Mouse (Mus musculus) liver, embryonic 18 days (tissue): ENCODE data around the gene Rsph4a. TPM values are rescaled to one million over a fixed set of nuclear protein-coding genes. Genes with fewer than 3 reads are reported as not detected.

Experiments
- polyA plus RNA-seq: library from polyadenylated mRNA; depleted of rRNA; stranded (reverse); fragments of >200 nt; gene quantifications from 2 replicates; pipeline ENCODE4 v1.2.3, GENCODE M21; 2012; rRNA removed

The Rsph4a gene
- polyA plus RNA-seq: 0.15 and 0.20 TPM in 2 replicates

GRCm38 (mm10) chr10:33904530-33905481 lies at the start of gene Rsph4a:
Rsph4a (plus strand) TSS chr10:33905111.

DNA sequence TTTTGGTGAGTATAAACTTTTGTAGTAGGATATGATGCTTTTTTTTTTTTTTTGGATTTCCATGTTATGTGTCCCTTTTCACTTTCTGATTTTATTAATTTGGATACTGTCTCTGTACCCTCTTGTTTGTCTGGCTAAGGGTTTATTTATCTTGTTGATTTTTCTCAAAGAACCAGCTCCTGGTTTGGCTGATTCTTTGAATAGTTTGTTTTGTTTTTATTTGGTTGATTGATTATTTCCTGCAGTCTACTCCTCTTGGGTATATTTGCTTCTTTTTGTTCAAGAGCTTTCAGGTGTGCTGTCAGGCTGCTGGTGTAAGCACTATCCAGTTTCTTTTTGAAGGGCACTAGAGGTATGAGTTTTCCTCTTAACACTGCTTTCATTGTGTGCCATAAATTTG lies 47.5 kb upstream of the Rsph4a start, which contains the start of gene Sult3a1:
Gene Sult3a1, plus strand, starts transcription at position 301 of the 400 bp plus-strand sequence.

DNA sequence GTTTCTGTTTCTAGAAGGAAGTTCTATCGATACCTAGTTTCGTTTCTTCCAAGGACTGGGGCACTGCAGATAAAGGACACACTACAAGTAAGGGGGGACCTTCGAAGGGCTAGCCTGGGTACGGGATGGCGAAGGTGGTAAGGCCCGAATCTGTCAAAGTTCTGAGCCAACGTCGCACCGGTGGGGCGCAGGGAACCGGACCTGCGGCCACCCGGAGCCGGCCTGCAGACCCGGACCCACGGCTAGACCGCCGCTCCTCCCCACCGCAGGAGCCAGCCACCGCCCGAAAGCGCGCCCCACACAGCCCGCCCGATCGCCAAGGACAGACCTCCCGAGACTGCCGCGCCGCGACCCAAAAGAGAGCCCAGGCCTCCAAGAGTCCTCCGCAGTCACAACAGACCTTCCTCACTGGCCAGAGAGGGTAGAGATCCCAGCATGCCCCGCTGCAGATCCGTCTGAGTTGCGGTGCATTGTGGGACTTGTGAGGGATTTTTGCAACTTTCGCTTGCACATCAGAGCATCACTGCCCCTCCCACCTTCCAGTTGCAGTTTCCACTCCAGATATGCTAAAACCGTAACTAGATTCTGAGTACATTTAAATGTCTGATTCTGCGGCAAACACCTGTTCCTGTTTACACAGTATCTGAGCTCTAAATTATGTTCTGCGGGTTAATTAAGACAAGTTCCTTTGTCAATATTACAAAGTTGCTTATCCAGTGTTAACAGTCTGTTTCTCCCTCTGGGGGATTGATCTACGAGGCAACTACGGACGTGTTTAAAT lies 46.1 kb downstream of the Rsph4a start, which contains the start of gene Zup1:
Gene Zup1, minus strand, starts transcription at position 467 of the 781 bp plus-strand sequence.

Other genes with a start within 250 kb of the Rsph4a start
- gene Sult3a2, start 118.4 kb upstream of the Rsph4a start, polyA plus RNA-seq: not detected in 2 replicates
- 1.2 and 1.9 TPM in 2 replicates for gene Sult3a1, start 47.4 kb upstream of the Rsph4a start, polyA plus RNA-seq
- gene Zup1, start 46.2 kb downstream of the Rsph4a start, polyA plus RNA-seq: 6.8 and 7.1 TPM in 2 replicates
- 22.3 and 23.1 TPM in 2 replicates for gene Rwdd1, start 114.5 kb downstream of the Rsph4a start, polyA plus RNA-seq
- gene Trappc3l, start 132.5 kb downstream of the Rsph4a start, polyA plus RNA-seq: not detected in 2 replicates
- not detected in 2 replicates for gene Calhm4, start 139.2 kb downstream of the Rsph4a start, polyA plus RNA-seq
- gene Calhm5, start 191.4 kb downstream of the Rsph4a start, polyA plus RNA-seq: 0.02 and 0.04 TPM in 2 replicates
- gene Calhm6, start 222.9 kb downstream of the Rsph4a start, polyA plus RNA-seq: 2.7 and 2.8 TPM in 2 replicates